Mouse (Mus musculus) midbrain, postnatal 0 days (tissue): ENCODE data around the gene Ctsc. TPM values are rescaled to one million over a fixed set of nuclear protein-coding genes. Genes with fewer than 3 reads are reported as not detected.
A peak's percentile ranks its signal among the peaks of the same experiment; 100 is the strongest.

ENCODE experiments used
- ATAC-seq: fragments of 200-750 bp; cut with Nextera tagmentation; 2 replicates; pipeline ENCODE4 v1.8.0; 2017; ENCODE audit warnings: moderate number of reproducible peaks, mild to moderate bottlenecking, moderate TSS enrichment, moderate library complexity; ENCODE audit not compliant: low FRiP score
- DNase-seq: peaks from one replicate; pipeline ENCODE4 v3.0.0-alpha.2; 2015; ENCODE audit warnings: low spot score
- H3K27ac ChIP-seq: fragments of 300-500 bp; sonication (generic); 2 replicates; pipeline ENCODE4 v1.5.1; 2014; ENCODE audit warnings: low read depth, mild to moderate bottlenecking, low read length, mixed read lengths
- H3K27me3 ChIP-seq: fragments of 300-500 bp; sonication (generic); 2 replicates; pipeline ENCODE4 v1.6.1; 2014; ENCODE audit warnings: low read length, control low read depth, mixed read lengths; ENCODE audit not compliant: insufficient read depth
- H3K36me3 ChIP-seq: fragments of 300-500 bp; sonication (generic); 2 replicates; pipeline ENCODE4 v1.6.1; 2014; ENCODE audit warnings: low read length, control low read depth, mixed read lengths; ENCODE audit not compliant: insufficient read depth
- H3K4me1 ChIP-seq: fragments of 300-500 bp; sonication (generic); 2 replicates; pipeline ENCODE4 v1.6.1; 2014; ENCODE audit warnings: mild to moderate bottlenecking, control low read depth, antibody characterized with exemption, low read length, mixed read lengths; ENCODE audit not compliant: insufficient read depth
- H3K4me2 ChIP-seq: fragments of 300-500 bp; sonication (generic); 2 replicates; pipeline ENCODE4 v1.6.1; 2014; ENCODE audit warnings: low read depth, mild to moderate bottlenecking, low read length, mixed read lengths; ENCODE audit not compliant: poor library complexity, severe bottlenecking
- H3K4me3 ChIP-seq: fragments of 300-500 bp; sonication (generic); 2 replicates; pipeline ENCODE4 v1.5.1; 2014; ENCODE audit warnings: low read depth, mild to moderate bottlenecking, low read length, moderate library complexity
- H3K9ac ChIP-seq: fragments of 300-500 bp; sonication (generic); replicated peaks from 2 replicates; pipeline ENCODE4 v1.6.1; 2014; ENCODE audit warnings: mild to moderate bottlenecking, low read length, moderate library complexity, mixed read lengths; ENCODE audit not compliant: poor library complexity, severe bottlenecking
- H3K9me3 ChIP-seq: fragments of 300-500 bp; sonication (generic); 2 replicates; pipeline ENCODE4 v1.6.1; 2016; ENCODE audit warnings: low read length, control low read depth
- CTCF ChIP-seq: IDR thresholded peaks from 2 replicates; pipeline ENCODE4 v1.5.1; 2016; ENCODE audit warnings: antibody characterized with exemption, mild to moderate bottlenecking
- WGBS: fragments of 180-500 bp; shearing (Covaris S2); extraction: QIAGEN DNeasy Blood & Tissue Kit; methylation state at CpG from one replicate; pipeline ENCODE4 v1.1.7; 2014; 5-methylcytosine and 5-hydroxymethylcytosine counted together
- polyA plus RNA-seq: library from polyadenylated mRNA; unstranded; fragments of >200 nt; fragmentation: Nextera tagmentation; extraction: Ambion mirVana; gene quantifications from 2 replicates; pipeline ENCODE4 v1.2.1, GENCODE M21; 2015
- total RNA-seq: library from RNA; depleted of rRNA; stranded (reverse); fragments of >200 nt; gene quantifications from 2 replicates; pipeline ENCODE4 v1.2.3, GENCODE M21; 2014

Ctsc gene
- total and polyA plus RNA-seq, 2 experiments from 2014 or later: 8.4 to 14.6 TPM

- Histone ChIP-seq H3K36me3 (no peaks in the 10 kb centered on the region), H3K4me2 (peak overlapping the region; percentile 18; the same call in 1 of the 2 replicates), H3K27me3 (no peaks in the 10 kb centered on the region), H3K9ac (no peak overlapping the region), H3K27ac (no peak overlapping the region), H3K4me3 (no peak overlapping the region), H3K9me3 (no peaks in the 10 kb centered on the region), H3K4me1 (no peaks in the 10 kb centered on the region)
- TF ChIP-seq CTCF: no peak
- peak; percentile 10 for DNase-seq
- whole genome bisulfite sequencing: 49% methylated on average over 12 of the region's 12 CpGs
- peak; percentile 56 for ATAC-seq
Measured at GRCm38 (mm10) chr7:88320628-88321336, 42.9 kb downstream of the Ctsc start.

DNA sequence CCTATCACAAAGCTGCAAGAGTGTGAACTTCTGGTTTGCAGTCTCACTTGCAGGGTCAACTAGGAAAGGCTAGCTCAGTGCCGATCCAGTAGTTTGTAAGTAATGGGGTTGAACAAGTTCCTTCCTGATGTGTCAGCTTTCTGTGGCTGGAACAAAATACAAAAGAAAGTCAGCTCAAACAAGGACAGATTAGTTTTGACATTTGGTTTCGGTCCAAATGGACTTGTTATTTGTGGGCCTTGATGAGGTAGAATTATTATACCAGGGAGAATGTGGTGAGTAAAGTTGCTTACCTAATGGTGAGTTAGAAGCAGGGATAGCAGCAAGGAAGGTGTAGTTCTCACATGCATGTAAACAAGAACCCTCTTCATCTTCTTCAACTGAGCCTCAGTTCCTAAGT, 44.5 kb downstream of the Ctsc start:
- H3K4me1 ChIP-seq: no peaks in the 10 kb centered on the region
- H3K4me3 ChIP-seq: no peak overlapping the region
- no peak overlapping the region for H3K9ac ChIP-seq
- no peaks in the 10 kb centered on the region for H3K9me3 ChIP-seq
- H3K36me3 ChIP-seq: no peaks in the 10 kb centered on the region
- H3K27ac ChIP-seq: no peak overlapping the region
- H3K27me3 ChIP-seq: no peaks in the 10 kb centered on the region
- no peak for ATAC-seq
- WGBS: 90% methylated on average over 2 of the region's 2 CpGs
- TF ChIP-seq CTCF: no peak
- no peak overlapping the region for H3K4me2 ChIP-seq
- DNase-seq: no peak

DNA sequence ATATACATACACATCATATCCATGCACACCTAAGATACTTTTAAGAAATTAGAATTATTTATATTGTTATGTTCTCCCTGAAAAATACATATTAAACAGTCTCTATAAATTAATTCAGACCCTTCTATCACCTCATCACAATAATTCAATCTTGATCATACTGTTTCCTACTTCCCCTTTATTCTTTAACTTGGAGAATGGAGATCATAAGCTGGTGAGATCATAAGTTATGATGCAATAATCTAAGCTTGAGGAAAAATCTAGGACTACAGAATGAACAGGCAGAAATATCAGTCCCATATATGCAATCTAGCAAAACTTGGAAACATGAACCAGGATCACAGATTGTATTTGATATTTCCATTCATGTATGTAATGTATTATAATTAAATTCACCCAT, 49.6 kb downstream of the Ctsc start:
- no peak for ATAC-seq

GRCm38 (mm10) chr7:88343828-88344227, 65.9 kb downstream of the Ctsc start:
- ATAC-seq: no peak
- no peak overlapping the region for H3K9ac ChIP-seq
- H3K4me2 ChIP-seq: no peak overlapping the region
- peak; percentile 57 for TF ChIP-seq CTCF
- DNase-seq: no peak
- no peaks in the 10 kb centered on the region for H3K4me1 ChIP-seq
- no peak overlapping the region for H3K27ac ChIP-seq
- no peak overlapping the region for H3K4me3 ChIP-seq
- no peaks in the 10 kb centered on the region for H3K9me3 ChIP-seq
- no peaks in the 10 kb centered on the region for H3K27me3 ChIP-seq
- H3K36me3 ChIP-seq: no peaks in the 10 kb centered on the region

More for the DNA sequence above, 49.6 kb downstream of the Ctsc start:
- no peak overlapping the region for H3K9ac ChIP-seq
- H3K27me3 ChIP-seq: no peaks in the 10 kb centered on the region
- H3K4me2 ChIP-seq: no peak overlapping the region
- H3K27ac ChIP-seq: no peak overlapping the region
- H3K4me3 ChIP-seq: no peak overlapping the region
- no peaks in the 10 kb centered on the region for H3K36me3 ChIP-seq
- no peak for TF ChIP-seq CTCF
- no peaks in the 10 kb centered on the region for H3K9me3 ChIP-seq
- no peak for DNase-seq
- no peaks in the 10 kb centered on the region for H3K4me1 ChIP-seq

GRCm38 (mm10) chr7:88346035-88346434, 68.2 kb downstream of the Ctsc start:
- Histone ChIP-seq H3K36me3 (no peaks in the 10 kb centered on the region), H3K9ac (no peak overlapping the region), H3K27ac (no peak overlapping the region), H3K9me3 (no peaks in the 10 kb centered on the region), H3K27me3 (no peaks in the 10 kb centered on the region), H3K4me3 (no peak overlapping the region), H3K4me1 (no peaks in the 10 kb centered on the region), H3K4me2 (no peak overlapping the region)
- DNase-seq (no peak), ATAC-seq (no peak)
- WGBS: 88% methylated on average over 1 of the region's 1 CpGs
- TF ChIP-seq CTCF: no peak

DNA sequence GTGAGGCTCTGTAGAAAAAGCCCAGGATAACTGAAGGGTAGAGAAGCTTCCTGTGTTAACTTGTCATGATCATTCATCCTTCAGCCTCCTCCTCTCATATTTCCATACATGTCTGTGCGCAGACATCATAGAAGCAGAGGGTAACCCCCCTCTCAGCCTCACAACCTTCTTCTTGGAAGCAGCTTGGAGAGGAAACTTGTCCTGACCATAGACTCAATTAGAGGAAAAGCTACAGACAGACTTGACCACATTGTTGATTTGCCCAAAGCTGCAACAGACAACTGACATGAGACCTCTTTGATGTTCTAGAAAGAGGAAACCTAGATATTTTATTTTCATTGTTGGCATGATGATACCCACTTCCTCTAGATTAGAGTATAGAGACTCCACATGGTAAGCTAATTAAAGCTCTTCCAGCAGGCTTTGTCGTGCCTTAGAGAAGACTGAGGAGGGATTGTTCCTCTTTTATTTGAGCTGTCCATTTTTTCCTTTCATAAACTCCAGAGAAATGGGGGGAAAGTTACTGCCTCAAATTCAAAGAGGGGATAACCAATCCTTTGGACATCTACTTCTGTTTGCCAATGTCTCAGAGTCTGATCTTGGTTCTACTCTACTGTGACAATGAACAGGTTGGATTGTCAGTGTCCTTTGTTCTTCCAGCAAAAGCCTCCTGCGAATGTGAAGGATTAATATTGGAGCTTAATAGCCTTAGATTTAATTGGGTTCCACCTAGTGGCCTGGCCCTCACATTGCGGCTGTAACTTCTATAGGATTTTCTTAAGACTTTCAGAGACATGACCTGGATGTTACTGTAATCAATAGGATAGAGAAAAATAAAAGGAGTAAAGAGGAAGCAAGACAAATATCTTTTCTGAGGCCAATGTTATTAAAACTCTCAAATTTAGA, 79.2 kb downstream of the Ctsc start:
- no peak overlapping the region for H3K4me2 ChIP-seq
- peak; percentile 40 for DNase-seq
- ATAC-seq: no peak
- H3K36me3 ChIP-seq: no peaks in the 10 kb centered on the region
- no peak overlapping the region for H3K4me3 ChIP-seq
- no peaks in the 10 kb centered on the region for H3K9me3 ChIP-seq
- no peak overlapping the region for H3K9ac ChIP-seq
- no peaks in the 10 kb centered on the region for H3K27me3 ChIP-seq
- no peak overlapping the region for H3K27ac ChIP-seq
- WGBS: 47% methylated on average over 4 of the region's 4 CpGs
- TF ChIP-seq CTCF: peak; percentile 62
- no peaks in the 10 kb centered on the region for H3K4me1 ChIP-seq
